Mouse (Mus musculus): ENCODE measurements around the gene Rnft2.
A peak's percentile ranks its signal among the peaks of the same experiment; 100 is the strongest.

Gene Rnft2

GRCm38 (mm10) chr5:118172078-118172723, 72.7 kb downstream of the Rnft2 start:
- DNase-seq (ENCODE audit: low read depth, low spot score), result no peak

GRCm38 (mm10) chr5:118171665-118172064, 73.3 kb downstream of the Rnft2 start:
- DNase-seq (ENCODE audit: low read depth, low spot score), result no peak

- no peak for DNase-seq (ENCODE audit: low read depth, low spot score)
Measured at GRCm38 (mm10) chr5:118170888-118171529, 73.9 kb downstream of the Rnft2 start.

- DNase-seq (ENCODE audit: low read depth, low spot score), result no peak
Measured at GRCm38 (mm10) chr5:118169222-118170221, 75.4 kb downstream of the Rnft2 start.

GRCm38 (mm10) chr5:118167561-118167995, 77.3 kb downstream of the Rnft2 start:
- no peak for DNase-seq (ENCODE audit: low read depth, low spot score)

- DNase-seq (ENCODE audit: low read depth, low spot score), result no peak
Measured at GRCm38 (mm10) chr5:118165462-118165861, 79.5 kb downstream of the Rnft2 start.

- no peak for DNase-seq (ENCODE audit: low read depth, low spot score)
Measured at GRCm38 (mm10) chr5:118164581-118164980, 80.3 kb downstream of the Rnft2 start, which contains the start of gene Hrk. Hrk (plus strand) TSS chr5:118164648.

GRCm38 (mm10) chr5:118160691-118161090, 84.2 kb downstream of the Rnft2 start:
- no peak for DNase-seq (ENCODE audit: low read depth, low spot score)

GRCm38 (mm10) chr5:118156976-118157375, 87.9 kb downstream of the Rnft2 start:
- no peak for DNase-seq (ENCODE audit: low read depth, low spot score)

- no peak for DNase-seq (ENCODE audit: low read depth, low spot score)
Measured at GRCm38 (mm10) chr5:118155565-118155947, 89.4 kb downstream of the Rnft2 start.

GRCm38 (mm10) chr5:118154839-118155564, 89.9 kb downstream of the Rnft2 start, which contains the start of gene Fbxw8:
Fbxw8 (minus strand) TSS chr5:118155464.
- peak; percentile 77 for DNase-seq (ENCODE audit: low read depth, low spot score)

GRCm38 (mm10) chr5:118149711-118150110, 95.2 kb downstream of the Rnft2 start:
- no peak for DNase-seq (ENCODE audit: low read depth, low spot score)

- no peak for DNase-seq (ENCODE audit: low read depth, low spot score)
Measured at GRCm38 (mm10) chr5:118147264-118147663, 97.7 kb downstream of the Rnft2 start.

GRCm38 (mm10) chr5:118145999-118146679, 98.8 kb downstream of the Rnft2 start:
- DNase-seq (ENCODE audit: low read depth, low spot score), result no peak

GRCm38 (mm10) chr5:118145458-118145857, 99.5 kb downstream of the Rnft2 start:
- DNase-seq (ENCODE audit: low read depth, low spot score), result no peak

GRCm38 (mm10) chr5:118144770-118145169, 100.1 kb downstream of the Rnft2 start:
- DNase-seq (ENCODE audit: low read depth, low spot score), result no peak

- DNase-seq (ENCODE audit: low read depth, low spot score), result no peak
Measured at GRCm38 (mm10) chr5:118144327-118144726, 100.6 kb downstream of the Rnft2 start.

- no peak for DNase-seq (ENCODE audit: low read depth, low spot score)
Measured at GRCm38 (mm10) chr5:118143211-118144026, 101.5 kb downstream of the Rnft2 start.

GRCm38 (mm10) chr5:118142471-118142870, 102.4 kb downstream of the Rnft2 start:
- DNase-seq (ENCODE audit: low read depth, low spot score), result no peak
